Comparison of ENCODE assay signal across 10 mouse cellular contexts in genomic region chr12:102885735-102886134, GRCm38 (mm10). TPM values are rescaled to one million over a fixed set of nuclear protein-coding genes. Genes with fewer than 3 reads are reported as not detected.
A peak's percentile ranks its signal among the peaks of the same experiment; 100 is the strongest.
DNase-seq lines count a peak whose midpoint lies in the region; ATAC-seq and TF ChIP-seq lines count a peak whose summit lies in the region.
"Had no signal": no experiment of that assay in that cellular context is flagged by ENCODE, and none has a peak within 500 bp of the region (broad histone marks: within the 10 kb centered on the region; RNA-seq: fewer than 3 reads in every experiment).

No protein-coding gene starts in this region.

- no peaks in the 10 kb centered on the region for H3K9me3 ChIP-seq in midbrain, embryonic 15.5 days
- H3K9me3 ChIP-seq: embryonic facial prominence, embryonic 12.5 days had no signal

- WGBS in kidney, adult 2 months: 15% methylated on average over 5 of the region's 5 CpGs
- whole genome bisulfite sequencing in midbrain, embryonic 15.5 days: 11% methylated on average over 5 of the region's 5 CpGs

- no peak overlapping the region for H3K27ac ChIP-seq in kidney, adult 2 months (ENCODE audit: insufficient read depth, low read depth, low read length)
- H3K27ac ChIP-seq in midbrain, embryonic 15.5 days: no peak overlapping the region
- H3K27ac ChIP-seq: embryonic facial prominence, embryonic 12.5 days; macrophage had no signal

- ATAC-seq in midbrain, embryonic 15.5 days (replicated peaks): peak; percentile 83

- H3K4me2 ChIP-seq in midbrain, embryonic 15.5 days: no peak overlapping the region
- H3K4me2 ChIP-seq: embryonic facial prominence, embryonic 12.5 days had no signal

- H3K4me1 ChIP-seq in kidney, adult 2 months (ENCODE audit: control insufficient read depth, insufficient read depth, low read length): no peaks in the 10 kb centered on the region
- 0 out of 2 replicates have a peak, but pooled peaks cover 8% of the 10 kb centered on the region for H3K4me1 ChIP-seq in midbrain, embryonic 15.5 days
- H3K4me1 ChIP-seq: embryonic facial prominence, embryonic 12.5 days had no signal

- no peaks in the 10 kb centered on the region for H3K27me3 ChIP-seq in kidney, adult 2 months (replicated peaks; ENCODE audit: control insufficient read depth, insufficient read depth, low read length)
- no peaks in the 10 kb centered on the region for H3K27me3 ChIP-seq in midbrain, embryonic 15.5 days (replicated peaks)
- H3K27me3 ChIP-seq: embryonic facial prominence, embryonic 12.5 days had no signal

- DNase-seq in kidney, adult 2 months: peak; percentile 19
- DNase-seq in kidney, adult 8-10 months: no peak
- DNase-seq in NIH3T3 (ENCODE audit: low read depth): peak; percentile 68
- DNase-seq in cerebellum, adult 9-11 months: peak; percentile 33
- DNase-seq in kidney, postnatal 10 days: peak; percentile 58
- DNase-seq in thymus, postnatal 4 days: peak; percentile 60
- no peak for DNase-seq in spleen, postnatal 14 days (ENCODE audit: low spot score in 2 of 2)

- H3K36me3 ChIP-seq in kidney, adult 2 months (ENCODE audit: control insufficient read depth, insufficient read depth, low read length): no peaks in the 10 kb centered on the region
- no peaks in the 10 kb centered on the region for H3K36me3 ChIP-seq in midbrain, embryonic 15.5 days (replicated peaks)
- H3K36me3 ChIP-seq: embryonic facial prominence, embryonic 12.5 days had no signal

- H3K4me3 ChIP-seq in kidney, adult 2 months (ENCODE audit: insufficient read depth, low read depth, low read length): no peak overlapping the region
- no peak overlapping the region for H3K4me3 ChIP-seq in midbrain, embryonic 15.5 days
- H3K4me3 ChIP-seq: embryonic facial prominence, embryonic 12.5 days had no signal

- peak; percentile 66 for TF ChIP-seq CTCF in kidney, adult 2 months (conservative IDR thresholded peaks at IDR 0.05; ENCODE audit: insufficient read depth, insufficient read length, low read depth, low read length)

- no peak overlapping the region for H3K9ac ChIP-seq in midbrain, embryonic 15.5 days
- H3K9ac ChIP-seq: embryonic facial prominence, embryonic 12.5 days had no signal

- TF ChIP-seq POLR2A in kidney, adult 2 months (IDR thresholded peaks at IDR 0.05; ENCODE audit: low read depth, low read length): no peak

RNA-seq across cellular contexts. Expression of gene Btbd7, which starts 7.5 kb away (rescaled TPM):
- polyA plus RNA-seq in kidney, adult 2 months (2012; rRNA removed): 11.9 and 12.2 TPM in 2 replicates
- polyA plus RNA-seq in midbrain, embryonic 15.5 days (2015; fragmentation: Nextera tagmentation; extraction: Ambion mirVana): 14.0 and 14.3 TPM in 2 replicates

RNA-seq across cellular contexts. Expression of gene Cox8c, which starts 13.4 kb away (rescaled TPM):
- not detected in 2 replicates for polyA plus RNA-seq in kidney, adult 2 months (2012; rRNA removed)
- polyA plus RNA-seq in midbrain, embryonic 15.5 days (2015; fragmentation: Nextera tagmentation; extraction: Ambion mirVana): not detected in 2 replicates
- polyA plus RNA-seq: embryonic facial prominence, embryonic 12.5 days; macrophage had no signal

Comparison
In these comparisons a context has a peak if more than half of its experiments do, and no peak if none do; other contexts are left out.
1. DNase-seq: peak in kidney, adult 2 months (single experiment), NIH3T3 (single experiment), cerebellum, adult 9-11 months (single experiment), kidney, postnatal 10 days (single experiment) and thymus, postnatal 4 days (single experiment); none in kidney, adult 8-10 months (0 of 2) and spleen, postnatal 14 days (0 of 2).